Mouse (Mus musculus) MEL (cell line): ENCODE data around the gene Zfp991. TPM values are rescaled to one million over a fixed set of nuclear protein-coding genes. Genes with fewer than 3 reads are reported as not detected.
"Not testable (repeated sequence)": the region's sequence is repeated elsewhere in the genome, so short reads cannot be mapped to it uniquely, and the experiment has no call there.

Source experiments
- DNase-seq: peaks from one replicate; pipeline ENCODE4 v3.0.0; 2011; ENCODE audit warnings: low read depth, low spot score
- H3K27ac ChIP-seq: 2 replicates; pipeline ENCODE4 v1.5.1; 2012; ENCODE audit warnings: low read depth, mild to moderate bottlenecking, control low read depth, low read length, moderate library complexity; ENCODE audit not compliant: control insufficient read depth
- H3K27me3 ChIP-seq, 2 experiments: fragments of 150-350 bp in 1 of 2; sonication (generic) in 1 of 2; 2 replicates each; pipeline ENCODE4 v1.6.1; 2012; ENCODE audit warnings: low read length in 2 of 2, mild to moderate bottlenecking in 2 of 2, improper control_type of control experiment in 1 of 2, moderate library complexity in 1 of 2; ENCODE audit not compliant: insufficient read depth in 2 of 2, control insufficient read depth in 1 of 2
- H3K36me3 ChIP-seq, 2 experiments: 2 replicates each; pipeline ENCODE4 v1.6.1; 2012 to 2014; ENCODE audit warnings: low read length in 2 of 2, improper control_type of control experiment in 1 of 2, inconsistent platforms in 1 of 2, mild to moderate bottlenecking in 1 of 2; ENCODE audit not compliant: insufficient read depth in 2 of 2, control insufficient read depth in 1 of 2
- H3K4me1 ChIP-seq, 2 experiments: fragments of 150-350 bp in 1 of 2; sonication (generic) in 1 of 2; 2 replicates each; pipeline ENCODE4 v1.6.1; 2012; ENCODE audit warnings: low read length in 2 of 2, improper control_type of control experiment in 1 of 2, mild to moderate bottlenecking in 1 of 2; ENCODE audit not compliant: insufficient read depth in 2 of 2, control insufficient read depth in 1 of 2
- H3K4me3 ChIP-seq, 2 experiments: fragments of 150-350 bp in 1 of 2; sonication (generic) in 1 of 2; 2 replicates each; pipeline ENCODE4 v1.5.1; 2012; ENCODE audit warnings: low read depth in 2 of 2, low read length in 2 of 2, mild to moderate bottlenecking in 2 of 2, moderate library complexity in 2 of 2, control low read depth in 1 of 2, improper control_type of control experiment in 1 of 2; ENCODE audit not compliant: control insufficient read depth in 1 of 2, insufficient read depth in 1 of 2
- H3K79me2 ChIP-seq: 2 replicates; pipeline ENCODE4 v1.6.1; 2012; ENCODE audit warnings: mild to moderate bottlenecking, low read length, moderate library complexity; ENCODE audit not compliant: control insufficient read depth, poor library complexity, insufficient read depth
- H3K9ac ChIP-seq: 2 replicates; pipeline ENCODE4 v1.6.1; 2012; ENCODE audit warnings: low read depth, mild to moderate bottlenecking, control low read depth, low read length, moderate library complexity; ENCODE audit not compliant: control insufficient read depth, poor library complexity, severe bottlenecking
- H3K9me3 ChIP-seq: fragments of 150-350 bp; sonication (generic); replicated peaks from 2 replicates; pipeline ENCODE4 v1.6.1; 2012; ENCODE audit warnings: mild to moderate bottlenecking, low read length, improper control_type of control experiment, moderate library complexity; ENCODE audit not compliant: insufficient read depth
- polyA plus RNA-seq, 2 experiments: library from polyadenylated mRNA; stranded (reverse) in 1 of 2; unstranded in 1 of 2; fragments of >175 nt in 1 of 2; fragments of >200 nt in 1 of 2; gene quantifications; 2 replicates each; pipeline versions ENCODE4 v1.2.1 to v1.2.4; 2012; ENCODE audit warnings: low replicate concordance in 2 of 2, low read depth in 1 of 2; ENCODE audit not compliant: insufficient read length in 2 of 2, insufficient read depth in 1 of 2, missing spikeins in 1 of 2
- total RNA-seq: library from RNA; depleted of rRNA; stranded (reverse); fragments of 300-350 nt; gene quantifications from 2 replicates; pipeline ENCODE4 v1.2.3, GENCODE M21; 2012

Zfp991 gene
- total and polyA plus RNA-seq, 3 experiments = 1.7 to 1.9 TPM; not detected in 1

GRCm38 (mm10) chr4:147186824-147187223 is 55.0 kb downstream of the Zfp991 start:
- H3K27me3 ChIP-seq, H3K79me2 ChIP-seq, H3K9me3 ChIP-seq, DNase-seq, H3K27ac ChIP-seq, H3K36me3 ChIP-seq, H3K4me3 ChIP-seq, H3K9ac ChIP-seq, H3K4me1 ChIP-seq: not testable (repeated sequence)

GRCm38 (mm10) chr4:147187283-147187965 is 55.6 kb downstream of the Zfp991 start:
- H3K9me3 ChIP-seq, H3K36me3 ChIP-seq, H3K9ac ChIP-seq, H3K79me2 ChIP-seq, DNase-seq, H3K4me3 ChIP-seq, H3K27me3 ChIP-seq, H3K4me1 ChIP-seq, H3K27ac ChIP-seq: not testable (repeated sequence)

DNA sequence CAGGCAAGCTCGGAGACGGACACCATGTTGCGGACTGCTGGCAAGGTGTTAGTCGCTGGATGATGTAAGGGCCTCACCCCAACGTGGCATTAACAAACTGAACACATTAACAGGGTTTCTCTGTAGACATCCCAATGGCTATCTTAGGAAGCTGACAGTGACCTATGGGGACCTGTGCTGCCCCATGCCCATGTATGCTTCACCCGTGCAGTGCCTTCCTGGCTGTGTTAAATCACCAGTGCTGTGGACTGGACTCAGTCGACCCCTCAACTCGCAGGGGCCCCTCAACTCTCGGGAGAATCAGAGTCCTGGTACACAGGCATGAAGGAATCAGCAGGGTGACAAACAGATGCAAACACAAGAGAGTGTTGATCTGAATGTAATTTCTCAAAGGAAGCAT is 63.3 kb downstream of the Zfp991 start:
- not testable (repeated sequence) for H3K79me2 ChIP-seq, DNase-seq, H3K27ac ChIP-seq, H3K36me3 ChIP-seq, H3K9ac ChIP-seq, H3K4me3 ChIP-seq, H3K9me3 ChIP-seq, H3K27me3 ChIP-seq, H3K4me1 ChIP-seq

DNA sequence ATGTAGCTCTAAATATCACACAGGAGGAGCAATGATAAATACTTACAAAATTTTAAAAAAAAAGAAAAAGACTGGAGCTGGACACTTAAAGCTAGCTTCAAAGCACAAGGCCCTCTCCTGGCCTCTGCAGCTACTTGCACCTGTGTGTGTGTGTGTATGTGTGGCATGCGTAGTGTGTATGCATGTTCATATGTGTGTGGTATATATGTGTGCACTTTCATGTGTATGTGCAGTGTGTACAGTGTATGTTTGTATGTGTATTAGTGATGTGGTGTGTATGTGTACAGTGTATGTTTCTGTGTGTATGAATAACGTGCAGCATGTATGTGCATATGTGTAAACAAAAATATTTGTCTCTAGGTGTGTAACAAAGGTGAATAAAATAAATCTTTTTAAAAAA is 65.4 kb downstream of the Zfp991 start:
- H3K9me3 ChIP-seq, H3K27ac ChIP-seq, H3K4me1 ChIP-seq, H3K9ac ChIP-seq, H3K4me3 ChIP-seq, DNase-seq, H3K79me2 ChIP-seq, H3K36me3 ChIP-seq, H3K27me3 ChIP-seq: not testable (repeated sequence)

DNA sequence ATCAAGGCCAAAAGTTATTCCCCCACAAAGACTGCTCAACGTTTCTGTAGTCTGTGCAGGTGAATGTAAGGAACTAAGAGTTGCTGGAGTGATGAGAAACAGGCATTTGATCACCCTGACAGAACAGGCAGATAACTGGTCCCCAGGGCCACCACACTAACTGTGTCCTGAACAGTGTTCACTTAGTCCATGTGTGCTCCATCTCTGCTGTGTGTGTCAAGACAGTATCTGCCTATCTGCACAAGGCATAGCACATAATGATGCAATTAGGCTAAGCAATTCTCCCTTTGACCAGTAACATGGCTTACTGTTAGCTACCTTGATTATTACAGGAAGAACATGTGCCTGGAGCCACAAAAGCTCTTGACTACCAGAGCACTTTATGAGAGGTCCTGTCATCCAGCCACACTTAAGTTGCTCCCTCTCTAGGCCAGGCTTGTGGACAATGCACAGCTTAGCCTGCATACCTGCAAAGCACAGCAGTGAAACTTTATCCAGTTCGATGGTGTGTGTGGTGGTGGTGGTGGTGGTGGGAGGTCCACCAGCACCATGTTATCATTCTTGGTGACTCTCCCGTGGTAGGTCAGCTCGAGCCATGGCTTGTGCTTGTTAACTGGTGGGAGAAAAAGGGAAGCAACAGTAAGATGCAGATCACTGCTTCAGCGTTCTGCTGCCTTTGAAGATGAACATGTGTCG is 67.4 kb downstream of the Zfp991 start:
- not testable (repeated sequence) for H3K4me1 ChIP-seq, H3K9ac ChIP-seq, DNase-seq, H3K27ac ChIP-seq, H3K27me3 ChIP-seq, H3K9me3 ChIP-seq, H3K79me2 ChIP-seq, H3K36me3 ChIP-seq, H3K4me3 ChIP-seq

DNA sequence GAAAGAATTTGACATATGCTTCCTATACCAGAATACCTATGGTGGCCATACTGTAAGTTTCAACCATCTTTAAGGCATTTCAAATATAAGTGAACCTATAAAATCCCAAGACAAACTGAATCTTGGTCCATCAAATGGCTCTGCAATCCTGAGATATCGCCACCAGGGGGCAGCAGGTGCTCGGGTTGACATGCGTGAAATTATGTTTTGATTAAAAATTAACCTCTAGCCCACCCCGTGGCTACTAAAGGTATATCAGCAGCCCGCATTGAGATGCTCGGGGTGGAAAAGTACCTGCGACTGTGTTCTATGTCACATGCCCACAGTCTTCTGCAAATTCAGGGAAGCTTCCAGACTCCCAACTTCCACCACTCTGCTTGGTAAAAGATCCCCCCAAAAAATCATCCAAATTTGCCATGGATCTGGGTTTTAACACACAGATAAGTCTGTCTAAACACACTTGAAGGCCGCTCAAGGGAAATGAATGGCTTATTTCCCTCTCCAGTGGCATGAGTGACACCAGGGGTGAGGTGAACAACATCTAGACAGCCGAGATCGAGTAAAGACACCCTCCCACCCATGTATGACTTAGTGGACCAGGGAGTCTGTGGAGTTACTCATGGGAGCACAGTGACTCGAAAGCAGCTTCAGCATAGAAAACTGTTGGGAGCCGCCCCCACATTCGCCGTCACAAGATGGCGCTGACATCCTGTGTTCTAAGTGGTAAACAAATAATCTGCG is 70.3 kb downstream of the Zfp991 start:
- not testable (repeated sequence) for H3K9me3 ChIP-seq, H3K4me1 ChIP-seq, H3K9ac ChIP-seq, H3K27me3 ChIP-seq, H3K36me3 ChIP-seq, H3K4me3 ChIP-seq, H3K27ac ChIP-seq, DNase-seq, H3K79me2 ChIP-seq
